Mouse (Mus musculus) spleen, postnatal 4 days (tissue): ENCODE data around the gene Pfkfb3.

ENCODE experiments used
- DNase-seq, 2 experiments: peaks; one replicate each; pipeline ENCODE4 v3.0.0; 2022; ENCODE audit warnings: low spot score in 2 of 2

The Pfkfb3 gene

GRCm38 (mm10) chr2:11553471-11554400 is at the start of gene Pfkfb3:
Gene Pfkfb3, minus strand, starts transcription at chr2:11554077.
- DNase-seq = peak; percentile 70 to 83

- DNase-seq = peak; percentile 93 to 98
Measured at GRCm38 (mm10) chr2:11602506-11603489, 48.9 kb upstream of the Pfkfb3 start.

DNA sequence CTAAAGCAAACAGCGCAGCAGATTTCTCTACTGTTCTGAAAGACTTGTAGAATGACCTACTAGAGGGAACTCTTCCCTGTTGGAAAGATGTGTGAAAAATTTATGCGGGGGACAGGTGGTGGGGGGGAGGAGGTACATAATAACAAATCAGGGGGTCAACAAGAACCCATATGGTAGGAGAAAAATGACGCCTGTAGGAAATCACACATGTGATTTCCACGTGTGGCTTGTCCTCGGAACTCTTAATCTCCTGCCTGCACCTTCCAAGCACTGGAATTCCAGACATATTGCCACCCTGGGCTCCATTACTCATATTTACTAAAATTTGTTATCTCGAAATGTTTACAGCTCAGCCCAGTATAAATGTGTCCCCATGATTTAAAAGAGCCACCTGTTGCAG is 47.9 kb upstream of the Pfkfb3 start:
- no peak for DNase-seq

DNA sequence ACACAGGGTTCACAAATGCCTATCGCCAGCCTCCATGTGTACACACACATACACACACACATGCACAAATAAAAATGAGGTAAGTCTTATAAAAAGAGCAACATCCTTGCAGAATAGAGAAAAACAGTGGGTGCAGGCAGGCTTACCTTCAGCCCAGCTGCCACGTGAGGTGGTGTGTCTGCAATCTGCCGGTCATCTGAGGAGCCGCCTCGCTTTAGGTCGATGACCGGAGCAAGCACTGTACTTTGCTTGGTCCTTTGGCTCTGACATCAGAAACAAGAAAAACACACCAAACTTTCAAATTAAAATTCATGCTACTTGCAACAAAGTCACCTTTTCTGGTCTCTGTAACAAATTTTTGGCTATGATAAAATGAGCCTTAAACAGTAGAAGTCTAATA is 44.0 kb upstream of the Pfkfb3 start:
- no peak for DNase-seq

- no peak for DNase-seq
Measured at GRCm38 (mm10) chr2:11596690-11597089, 42.8 kb upstream of the Pfkfb3 start.

DNA sequence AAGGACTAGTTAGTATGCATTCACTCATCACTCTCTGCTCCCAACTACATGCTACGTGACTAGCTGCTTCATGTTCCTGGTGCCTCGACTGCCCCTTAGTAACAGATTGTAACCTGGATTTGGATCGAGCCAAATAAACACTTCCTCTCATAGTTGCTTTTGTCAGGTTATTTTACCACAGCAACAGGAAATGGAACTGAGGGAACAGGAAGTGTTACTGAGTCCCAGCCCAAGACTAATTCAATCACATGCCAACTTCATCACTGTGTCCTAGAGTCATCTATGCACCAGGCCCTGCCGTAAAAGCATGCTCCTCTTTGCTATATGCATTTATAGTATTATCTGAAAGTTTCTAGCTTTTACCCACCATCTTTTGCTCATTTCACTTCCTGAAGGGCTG is 34.1 kb upstream of the Pfkfb3 start:
- DNase-seq = no peak

DNA sequence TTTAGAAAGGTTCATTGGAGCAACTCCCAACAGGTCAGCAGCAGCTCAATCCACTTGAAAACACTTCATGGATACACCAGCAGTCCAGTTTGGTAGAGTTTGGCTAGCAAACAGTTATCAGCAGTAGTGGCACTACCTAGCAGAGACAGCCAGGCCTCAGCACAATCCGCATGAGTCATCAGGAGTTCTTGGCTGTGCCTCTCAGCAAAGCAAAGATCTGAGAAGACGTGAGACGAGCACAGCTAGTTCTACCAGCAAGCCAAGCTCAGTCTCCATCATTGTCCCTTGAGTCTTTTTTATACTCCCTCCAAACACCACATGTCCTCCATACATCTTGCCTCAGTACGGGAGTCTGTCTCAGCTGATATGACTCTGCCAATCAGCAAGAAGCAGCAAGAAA is 25.5 kb upstream of the Pfkfb3 start:
- no peak for DNase-seq

DNA sequence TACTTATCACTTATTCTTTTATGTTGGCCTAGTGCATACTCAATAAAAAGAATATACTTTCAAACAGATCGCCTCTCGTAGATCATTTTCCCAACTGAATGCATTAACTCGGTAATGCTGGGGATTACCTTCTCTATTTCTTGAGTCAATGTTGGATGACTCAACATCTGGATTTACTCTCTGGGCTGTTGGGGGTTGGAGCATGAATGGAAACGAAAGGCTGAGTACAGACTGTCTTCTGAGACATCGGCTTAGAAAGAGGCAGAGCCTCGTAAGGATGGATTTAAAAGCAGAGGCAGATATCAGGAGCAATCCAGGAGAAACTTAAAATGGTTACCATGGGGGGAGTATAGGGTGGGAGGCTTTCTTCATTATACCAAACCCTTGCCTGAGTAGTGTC is 24.3 kb upstream of the Pfkfb3 start:
- DNase-seq = no peak

- DNase-seq = no peak
Measured at GRCm38 (mm10) chr2:11573684-11574083, 19.8 kb upstream of the Pfkfb3 start.

DNA sequence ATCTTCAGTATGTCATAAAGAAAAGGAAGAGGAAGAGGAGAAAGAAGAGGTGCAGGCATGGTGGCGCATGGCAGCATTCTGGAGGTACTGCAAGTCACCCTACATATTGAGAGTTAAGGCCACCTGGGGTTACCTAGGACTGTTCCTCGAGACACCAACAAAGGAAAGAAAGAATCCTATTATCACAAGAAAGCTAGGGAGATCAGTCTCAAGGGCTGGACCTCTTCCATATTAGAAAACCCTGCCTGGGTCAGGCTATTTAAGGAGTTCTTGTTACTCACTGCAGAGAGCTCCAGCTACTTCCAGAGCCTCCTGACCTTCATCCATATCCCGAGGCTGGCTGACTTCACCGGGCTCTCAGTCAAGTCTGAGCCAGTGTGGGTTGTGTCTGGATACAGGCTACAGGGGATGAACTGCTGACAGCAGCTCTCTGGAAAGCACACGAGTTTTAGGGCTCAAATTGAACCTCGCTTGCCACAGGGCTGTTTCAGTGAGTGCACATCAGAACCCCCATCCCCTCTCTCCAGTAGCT is 17.2 kb upstream of the Pfkfb3 start:
- no peak for DNase-seq

GRCm38 (mm10) chr2:11568471-11568870 is 14.6 kb upstream of the Pfkfb3 start:
- DNase-seq = no peak

- DNase-seq = peak; percentile 54 to 87
Measured at GRCm38 (mm10) chr2:11567781-11568362, 14.0 kb upstream of the Pfkfb3 start.

DNA sequence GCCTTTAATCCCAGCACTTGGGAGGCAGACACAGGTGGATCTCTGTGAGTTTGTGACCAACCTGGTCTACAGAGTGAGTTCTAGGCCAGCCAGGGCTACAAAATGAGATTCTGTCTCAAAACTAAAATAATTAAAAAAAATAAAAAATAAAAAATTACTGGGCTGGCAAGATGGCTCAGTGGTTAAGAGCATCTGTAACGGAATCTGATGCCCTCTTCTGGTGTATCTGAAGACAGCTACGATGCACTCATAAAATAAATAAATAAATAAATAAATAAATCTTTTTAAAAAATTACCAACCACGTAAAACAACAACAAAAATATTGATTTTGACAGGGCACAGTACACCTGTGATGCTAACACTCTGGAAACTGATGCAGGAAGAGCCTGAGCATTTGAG is 13.0 kb upstream of the Pfkfb3 start:
- DNase-seq = no peak

DNA sequence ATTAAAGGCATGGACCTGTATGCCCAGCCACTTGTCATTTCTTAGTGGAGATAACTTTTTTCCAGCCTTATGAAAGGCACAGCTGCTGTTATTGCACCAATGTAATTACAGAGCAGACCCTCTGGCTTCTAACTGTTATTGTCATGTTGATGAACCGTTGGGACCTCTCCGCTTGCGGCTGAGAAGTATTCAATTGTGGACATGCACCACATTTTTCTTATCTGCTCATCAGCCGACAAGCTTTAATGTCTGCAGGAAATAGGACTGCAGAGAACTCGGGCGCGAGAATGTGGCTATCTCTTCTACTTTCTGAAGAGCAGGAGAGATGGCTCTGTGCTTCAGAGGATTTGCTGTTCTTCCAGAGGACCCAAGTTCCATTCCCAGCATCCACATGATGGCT is 12.4 kb upstream of the Pfkfb3 start:
- DNase-seq = no peak

GRCm38 (mm10) chr2:11564768-11565167 is 10.9 kb upstream of the Pfkfb3 start:
- DNase-seq = no peak

- DNase-seq = no peak
Measured at GRCm38 (mm10) chr2:11563256-11563655, 9.4 kb upstream of the Pfkfb3 start.

DNA sequence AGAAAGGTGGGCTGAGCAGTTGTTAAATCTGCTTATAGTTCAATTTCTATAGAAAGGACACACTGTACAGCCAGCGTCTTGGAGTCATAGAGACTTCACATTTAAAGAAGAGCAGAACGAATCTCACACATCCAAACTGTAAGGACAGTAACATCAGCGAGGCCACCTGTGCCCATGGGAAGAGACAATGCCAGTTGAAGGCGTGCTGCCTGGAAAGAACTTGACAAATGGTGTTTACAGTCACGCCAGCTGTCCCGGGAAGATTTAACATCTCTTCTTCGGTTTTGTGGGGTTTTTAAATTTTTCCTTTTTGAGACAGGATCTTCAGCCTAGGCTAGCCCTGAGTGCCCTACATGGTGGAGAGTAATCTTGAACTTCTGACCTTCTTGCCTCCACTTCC is 4.8 kb upstream of the Pfkfb3 start:
- no peak for DNase-seq

- DNase-seq = no peak
Measured at GRCm38 (mm10) chr2:11557244-11557643, 3.4 kb upstream of the Pfkfb3 start.

DNA sequence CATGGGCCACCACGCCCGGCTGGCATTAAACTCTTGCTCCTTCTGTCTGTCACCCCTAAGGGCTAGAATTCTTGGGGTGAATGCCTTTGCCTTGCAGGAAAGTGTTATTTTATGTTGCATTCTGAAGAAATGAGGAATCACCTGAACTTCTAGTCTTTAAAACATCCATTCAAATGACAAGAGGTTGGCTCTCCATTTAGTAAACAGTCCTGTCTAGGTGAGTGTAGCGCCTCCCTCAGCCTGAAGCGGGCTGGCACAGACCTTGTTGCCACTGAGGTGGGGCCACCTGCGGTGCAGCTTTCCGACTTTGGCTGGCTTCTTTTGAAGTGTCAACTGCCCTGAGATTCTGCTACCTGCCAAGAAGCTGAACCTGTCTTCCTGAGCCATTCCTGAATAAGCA is 1.4 kb upstream of the Pfkfb3 start:
- no peak for DNase-seq

DNA sequence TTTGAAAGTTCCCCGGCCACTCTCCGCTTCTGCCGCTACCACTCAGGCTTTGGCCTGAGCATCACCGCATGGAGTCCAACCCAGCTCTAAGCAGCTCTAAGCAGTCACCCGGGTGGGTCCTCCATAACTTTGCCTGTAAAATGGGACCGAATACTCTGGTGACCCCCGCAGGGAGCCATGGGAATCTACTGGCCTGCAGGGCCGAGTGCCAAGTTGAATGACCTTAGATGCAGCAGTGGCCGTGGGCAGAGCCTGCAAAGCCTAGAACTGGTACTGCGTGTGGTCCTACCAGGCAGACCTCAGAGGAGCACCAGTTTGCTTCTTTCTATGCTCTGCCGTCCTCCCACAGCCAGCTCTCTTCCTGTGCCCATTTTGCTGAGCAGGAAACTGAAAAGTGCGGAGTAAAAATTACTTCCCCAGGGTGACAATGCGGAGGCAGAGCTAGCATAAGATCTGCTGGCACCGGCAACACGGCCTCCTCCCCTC is 868 bp downstream of the Pfkfb3 start:
- no peak for DNase-seq

DNA sequence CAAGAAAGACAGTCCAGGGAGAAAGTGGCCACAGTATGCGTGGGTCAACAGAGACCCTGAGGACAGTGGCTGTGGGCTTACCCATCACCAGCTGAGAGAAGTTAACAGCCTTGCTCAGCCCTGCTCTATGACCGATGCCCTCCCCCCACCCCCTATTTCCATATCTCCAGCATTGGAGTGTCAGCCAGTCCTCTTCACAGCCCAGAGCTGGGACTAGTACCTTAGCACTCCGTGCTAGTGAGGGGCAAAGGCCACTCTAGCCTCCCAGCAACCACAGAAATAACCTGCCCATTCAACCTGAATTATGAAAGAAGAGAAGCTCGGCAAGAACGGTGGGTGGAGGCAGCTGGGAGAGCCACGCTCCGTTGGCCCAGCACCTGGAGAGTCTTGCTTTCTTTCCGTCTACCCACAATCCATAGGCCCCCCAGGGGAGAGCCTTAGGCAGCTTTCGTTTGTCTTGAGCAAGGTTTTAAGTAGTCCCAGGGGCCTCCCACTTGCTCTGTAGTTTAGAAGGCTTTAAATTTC is 1.5 kb downstream of the Pfkfb3 start:
- DNase-seq = peak in 1 of 2 experiments; percentile 20
